Mouse (Mus musculus) heart, postnatal 0 days (tissue): ENCODE measurements around the gene Clec4a4. TPM values are rescaled to one million over a fixed set of nuclear protein-coding genes. Genes with fewer than 3 reads are reported as not detected.
"Not testable (repeated sequence)": the region's sequence is repeated elsewhere in the genome, so short reads cannot be mapped to it uniquely, and the experiment has no call there.

Source experiments
- ATAC-seq: fragments of 200-750 bp; cut with Nextera tagmentation; 2 replicates; pipeline ENCODE4 v1.8.0; 2017; ENCODE audit warnings: low read depth, moderate number of reproducible peaks, moderate library complexity; ENCODE audit not compliant: insufficient read depth
- DNase-seq: peaks from one replicate; pipeline ENCODE4 v3.0.0-alpha.2; 2016; ENCODE audit warnings: low spot score
- H3K27ac ChIP-seq: fragments of 300-500 bp; sonication (generic); 2 replicates; pipeline ENCODE4 v1.5.1; 2014; ENCODE audit warnings: low read depth, mild to moderate bottlenecking
- H3K27me3 ChIP-seq: fragments of 300-500 bp; sonication (generic); 2 replicates; pipeline ENCODE4 v1.6.1; 2014; ENCODE audit warnings: low read length, mixed read lengths; ENCODE audit not compliant: control insufficient read depth, insufficient read depth
- H3K36me3 ChIP-seq: fragments of 300-500 bp; sonication (generic); replicated peaks from 2 replicates; pipeline ENCODE4 v1.6.1; 2014; ENCODE audit warnings: low read length, mixed read lengths; ENCODE audit not compliant: control insufficient read depth, insufficient read depth
- H3K4me1 ChIP-seq: fragments of 300-500 bp; sonication (generic); 2 replicates; pipeline ENCODE4 v1.6.1; 2014; ENCODE audit warnings: antibody characterized with exemption; ENCODE audit not compliant: control insufficient read depth, insufficient read depth
- H3K4me2 ChIP-seq: fragments of 300-500 bp; sonication (generic); 2 replicates; pipeline ENCODE4 v1.6.1; 2014; ENCODE audit warnings: low read depth, mild to moderate bottlenecking, low read length, moderate library complexity
- H3K4me3 ChIP-seq: fragments of 300-500 bp; sonication (generic); 2 replicates; pipeline ENCODE4 v1.5.1; 2014; ENCODE audit warnings: low read depth, low read length
- H3K9ac ChIP-seq: fragments of 300-500 bp; sonication (generic); replicated peaks from 2 replicates; pipeline ENCODE4 v1.6.1; 2014; ENCODE audit warnings: low read depth, low read length, mixed read lengths
- H3K9me3 ChIP-seq: fragments of 300-500 bp; sonication (generic); replicated peaks from 2 replicates; pipeline ENCODE4 v1.6.1; 2016; ENCODE audit warnings: low read length; ENCODE audit not compliant: control insufficient read depth
- CTCF ChIP-seq: IDR thresholded peaks from 2 replicates; pipeline ENCODE4 v1.5.1; 2016; ENCODE audit warnings: antibody characterized with exemption, control low read depth, low read depth
- EP300 ChIP-seq: IDR thresholded peaks from 2 replicates; pipeline ENCODE4 v1.6.1; 2016; ENCODE audit warnings: antibody characterized with exemption, low read depth
- WGBS: fragments of 180-500 bp; shearing (Covaris S2); extraction: QIAGEN DNeasy Blood & Tissue Kit; methylation state at CpG from one replicate; pipeline ENCODE4 v1.1.7; 2014; 5-methylcytosine and 5-hydroxymethylcytosine counted together
- polyA plus RNA-seq: library from polyadenylated mRNA; unstranded; fragments of >200 nt; fragmentation: Nextera tagmentation; extraction: Ambion mirVana; gene quantifications from 2 replicates; pipeline ENCODE4 v1.2.1, GENCODE M21; 2015
- total RNA-seq: library from RNA; depleted of rRNA; stranded (reverse); fragments of >200 nt; gene quantifications from 2 replicates; pipeline ENCODE4 v1.2.3, GENCODE M21; 2014; ENCODE audit warnings: low replicate concordance; rRNA removed

Gene Clec4a4
- total RNA-seq, result not detected in 2 replicates
- polyA plus RNA-seq, result not detected in 2 replicates

- no peak within 1 kb of the TSS for H3K9ac ChIP-seq
- DNase-seq (no peak), ATAC-seq (no peak)
Measured at GRCm38 (mm10) chr6:122989876-122990437, at the start of gene Clec4a4. Clec4a4 (plus strand) TSS chr6:122990367.

DNA sequence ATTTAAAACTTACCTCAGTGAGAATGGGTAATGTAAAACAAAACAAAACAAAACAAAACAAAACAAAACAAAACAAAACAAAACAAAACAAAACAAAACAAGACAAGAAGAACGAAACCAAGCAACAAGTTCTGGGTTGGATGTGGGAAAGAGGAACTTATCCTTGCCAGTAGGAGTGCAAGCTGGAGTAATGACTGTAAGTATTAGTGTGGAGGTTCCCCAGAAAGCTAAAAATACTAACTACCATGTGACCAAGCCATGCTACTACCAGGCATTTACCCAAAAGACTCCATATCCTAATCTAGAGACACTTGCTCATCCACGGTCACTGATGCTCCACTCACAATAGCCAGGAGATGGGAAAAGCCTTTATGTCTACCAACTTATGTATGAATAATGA lies 43.4 kb upstream of the Clec4a4 start:
- no peak for ATAC-seq
- no peak for TF ChIP-seq EP300
- Histone ChIP-seq H3K9me3 (no peaks in the 10 kb centered on the region), H3K27me3 (no peaks in the 10 kb centered on the region), H3K4me2 (no peak overlapping the region), H3K27ac (no peak overlapping the region), H3K9ac (no peak overlapping the region), H3K4me3 (no peak overlapping the region), H3K36me3 (no peaks in the 10 kb centered on the region), H3K4me1 (no peaks in the 10 kb centered on the region)
- 65% methylated on average over 2 of the region's 2 CpGs for WGBS
- DNase-seq, result no peak

More at GRCm38 (mm10) chr6:122989876-122990437, at the start of gene Clec4a4:
- no peaks in the 10 kb centered on the region for H3K27me3 ChIP-seq
- no peak within 1 kb of the TSS for H3K4me3 ChIP-seq
- no peaks in the 10 kb centered on the region for H3K36me3 ChIP-seq
- H3K9me3 ChIP-seq, result peaks cover 19% of the 10 kb centered on the region; the same call in 1 of the 2 replicates
- no peak within 1 kb of the TSS for H3K27ac ChIP-seq
- no peak within 1 kb of the TSS for H3K4me2 ChIP-seq
- WGBS, result 70% methylated on average over 6 of the region's 6 CpGs
- TF ChIP-seq EP300 (no peak), CTCF (no peak)
- H3K4me1 ChIP-seq, result no peaks in the 10 kb centered on the region

DNA sequence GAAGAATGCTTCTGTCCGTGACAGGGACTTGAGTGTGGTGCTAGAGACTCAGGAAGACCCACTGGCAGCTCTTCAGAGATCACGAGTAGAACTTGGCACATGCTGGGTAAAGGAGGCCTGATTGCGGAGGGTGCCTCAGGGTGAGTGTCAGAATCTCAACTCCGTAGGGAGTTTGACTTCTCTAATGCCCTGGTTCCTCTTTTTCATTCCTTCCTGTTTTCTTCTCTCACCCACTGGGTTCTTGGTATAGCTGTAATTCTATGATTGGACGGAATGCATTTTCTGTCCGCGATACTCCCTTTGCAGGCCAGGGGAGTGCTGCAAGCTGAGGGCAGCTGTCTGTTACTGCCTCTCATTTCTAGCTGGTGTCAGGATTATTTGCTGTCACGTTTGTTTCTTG lies 37.8 kb upstream of the Clec4a4 start, which contains the start of gene Clec4a3:
TSS of gene Clec4a3 (plus strand) at position 115 of the 400 bp plus-strand sequence.
- no peak for ATAC-seq
- Histone ChIP-seq H3K9ac (no peak within 1 kb of the TSS), H3K4me1 (no peaks in the 10 kb centered on the region), H3K9me3 (no peaks in the 10 kb centered on the region), H3K27ac (no peak within 1 kb of the TSS), H3K36me3 (no peaks in the 10 kb centered on the region), H3K4me2 (no peak within 1 kb of the TSS), H3K27me3 (no peaks in the 10 kb centered on the region), H3K4me3 (no peak within 1 kb of the TSS)
- DNase-seq, result no peak
- 70% methylated on average over 8 of the region's 8 CpGs for WGBS
- TF ChIP-seq CTCF, result no peak

- Histone ChIP-seq H3K4me1 (no peaks in the 10 kb centered on the region), H3K27ac (no peak overlapping the region), H3K27me3 (no peaks in the 10 kb centered on the region), H3K36me3 (no peaks in the 10 kb centered on the region), H3K4me3 (no peak overlapping the region), H3K4me2 (no peak overlapping the region), H3K9ac (no peak overlapping the region), H3K9me3 (no peaks in the 10 kb centered on the region)
- 61% methylated on average over 2 of the region's 2 CpGs for WGBS
- no peak for ATAC-seq
- no peak for DNase-seq
- TF ChIP-seq CTCF (no peak), EP300 (no peak)
Measured at GRCm38 (mm10) chr6:122964562-122964961, 25.6 kb upstream of the Clec4a4 start.

GRCm38 (mm10) chr6:122969048-122969447 lies 21.1 kb upstream of the Clec4a4 start:
- Histone ChIP-seq H3K4me2 (no peak overlapping the region), H3K4me3 (no peak overlapping the region), H3K36me3 (no peaks in the 10 kb centered on the region), H3K27ac (no peak overlapping the region), H3K27me3 (no peaks in the 10 kb centered on the region), H3K9me3 (no peaks in the 10 kb centered on the region), H3K9ac (no peak overlapping the region), H3K4me1 (no peaks in the 10 kb centered on the region)
- no peak for TF ChIP-seq EP300
- DNase-seq (no peak), ATAC-seq (no peak)
- 71% methylated on average over 2 of the region's 2 CpGs for WGBS

- not testable (repeated sequence) for DNase-seq
Measured at GRCm38 (mm10) chr6:123004696-123005095, 14.5 kb downstream of the Clec4a4 start.

More at GRCm38 (mm10) chr6:123004696-123005095, 14.5 kb downstream of the Clec4a4 start:
- H3K27ac ChIP-seq, H3K4me1 ChIP-seq, H3K9me3 ChIP-seq, H3K4me2 ChIP-seq, H3K36me3 ChIP-seq, H3K9ac ChIP-seq, H3K27me3 ChIP-seq, H3K4me3 ChIP-seq, ATAC-seq: not testable (repeated sequence)
- 47% methylated on average over 2 of the region's 2 CpGs for WGBS
